Mouse (Mus musculus): Measurements from ENCODE around the gene Prepl. TPM values are rescaled to one million over a fixed set of nuclear protein-coding genes. Genes with fewer than 3 reads are reported as not detected.

Prepl gene
- polyA plus RNA-seq, 1 experiment from 2014 or later: 7.7 TPM

DNA sequence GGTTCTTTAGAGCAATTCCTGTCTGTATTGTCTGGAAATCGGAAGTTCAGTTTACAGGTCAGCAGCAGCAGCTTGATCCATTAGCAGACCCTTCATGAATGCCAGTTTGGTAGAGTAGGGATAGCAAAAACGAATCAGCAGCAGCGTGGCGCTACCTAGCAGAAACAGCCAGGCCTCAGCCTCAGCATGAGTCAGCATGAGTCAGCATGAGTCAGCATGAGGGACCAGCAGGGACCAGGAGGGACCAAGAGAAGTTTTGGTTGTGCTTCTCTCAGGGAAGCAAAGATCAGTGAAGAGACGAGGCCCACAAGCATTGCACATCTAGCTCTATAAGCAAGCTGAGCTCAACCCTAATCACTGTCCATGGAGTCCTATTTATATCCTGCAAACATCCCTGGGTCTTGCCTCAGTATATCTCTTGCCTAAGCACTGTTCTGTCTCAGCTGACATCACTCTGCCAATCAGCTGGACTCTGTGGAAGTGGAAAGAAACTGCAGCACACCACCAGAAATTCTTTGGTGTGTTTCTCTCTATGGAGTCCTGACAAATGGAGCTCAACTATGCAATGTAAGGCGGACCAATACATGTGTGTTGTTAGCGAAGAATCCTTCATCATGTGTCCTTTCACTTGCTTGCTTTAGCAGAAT is 8.8 kb upstream of the Prepl start:
- H3K4me3 ChIP-seq (ENCODE audit: low read depth, low read length): no peak overlapping the region

DNA sequence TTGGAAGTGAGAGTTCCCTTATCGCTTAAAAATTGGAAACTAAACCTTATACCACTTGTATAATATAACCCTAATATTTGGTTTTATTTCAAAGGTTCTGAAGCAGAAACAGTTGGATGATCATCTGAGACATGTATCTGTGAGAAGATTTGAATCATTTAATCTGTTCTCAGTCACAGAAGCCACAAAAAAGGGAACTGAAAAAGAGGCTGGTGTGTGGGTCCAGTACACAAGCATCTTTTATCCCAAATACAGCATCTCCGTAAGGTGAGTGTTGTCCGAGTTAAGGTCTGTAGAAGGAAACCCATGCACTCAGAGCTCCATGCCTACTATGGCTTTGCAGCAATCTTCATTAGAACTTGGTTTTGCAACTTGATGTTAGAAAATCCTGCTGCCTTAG is 6.4 kb upstream of the Prepl start:
- Histone ChIP-seq H3K4me1 (ENCODE audit: control insufficient read depth, low read depth, low read length) (peaks cover 3% of the 10 kb centered on the region), H3K9me3 (replicated peaks; ENCODE audit: control insufficient read depth, low read length) (no peaks in the 10 kb centered on the region; the same call in 1 of the 2 replicates), H3K4me3 (ENCODE audit: low read depth, low read length) (no peak overlapping the region), H3K27me3 (ENCODE audit: control insufficient read depth, insufficient read depth, low read depth, low read length) (no peaks in the 10 kb centered on the region), H3K9ac (ENCODE audit: low read depth, low read length) (no peak overlapping the region), H3K4me2 (ENCODE audit: low read depth, low read length) (no peak overlapping the region), H3K27ac (ENCODE audit: low read length) (no peak overlapping the region), H3K36me3 (ENCODE audit: control insufficient read depth, insufficient read depth) (0 out of 2 replicates have a peak, but pooled peaks cover 8% of the 10 kb centered on the region)
- WGBS (ENCODE audit: insufficient replicate concordance): 79% methylated on average over 3 of the region's 3 CpGs
- ATAC-seq (ENCODE audit: low read depth): no peak

More for the DNA sequence above, 8.8 kb upstream of the Prepl start:
- no peaks in the 10 kb centered on the region for H3K27me3 ChIP-seq (ENCODE audit: control insufficient read depth, insufficient read depth, low read depth, low read length)
- H3K9me3 ChIP-seq (replicated peaks; ENCODE audit: control insufficient read depth, low read length): no peaks in the 10 kb centered on the region; the same call in 1 of the 2 replicates
- H3K36me3 ChIP-seq (ENCODE audit: control insufficient read depth, insufficient read depth): 0 out of 2 replicates have a peak, but pooled peaks cover 8% of the 10 kb centered on the region
- no peak overlapping the region for H3K27ac ChIP-seq (ENCODE audit: low read length)
- WGBS (ENCODE audit: insufficient replicate concordance): 77% methylated on average over 7 of the region's 7 CpGs
- no peak overlapping the region for H3K4me2 ChIP-seq (ENCODE audit: low read depth, low read length)
- peak; percentile 65 for ATAC-seq (ENCODE audit: low read depth)
- no peak overlapping the region for H3K9ac ChIP-seq (ENCODE audit: low read depth, low read length)
- peaks cover 6% of the 10 kb centered on the region for H3K4me1 ChIP-seq (ENCODE audit: control insufficient read depth, low read depth, low read length)

DNA sequence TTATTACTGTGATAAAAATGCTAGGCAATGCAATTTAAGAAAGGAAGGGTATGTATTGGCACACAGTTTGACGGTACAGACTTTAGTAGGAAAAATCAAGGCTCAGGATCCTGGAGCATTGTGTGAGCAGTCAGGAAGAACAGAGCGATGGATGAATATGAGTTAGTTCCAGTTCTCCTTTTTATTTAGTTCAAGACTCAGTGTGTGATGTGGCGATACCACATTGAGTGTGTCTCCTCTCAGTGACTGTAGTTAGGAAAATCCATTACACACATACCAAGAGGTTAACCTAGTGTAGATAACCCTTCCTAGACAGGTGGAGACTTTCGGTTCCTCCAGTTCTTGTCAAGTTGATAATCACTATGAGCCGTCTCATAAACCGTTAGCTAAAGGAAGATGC is 1.7 kb upstream of the Prepl start:
- H3K27me3 ChIP-seq (ENCODE audit: control insufficient read depth, insufficient read depth, low read depth, low read length): no peaks in the 10 kb centered on the region
- no peak overlapping the region for H3K9ac ChIP-seq (ENCODE audit: low read depth, low read length)
- 82% methylated on average over 6 of the region's 6 CpGs for WGBS (ENCODE audit: insufficient replicate concordance)
- H3K36me3 ChIP-seq (ENCODE audit: control insufficient read depth, insufficient read depth): no peaks in the 10 kb centered on the region
- H3K4me1 ChIP-seq (ENCODE audit: control insufficient read depth, low read depth, low read length): peaks cover 11% of the 10 kb centered on the region
- ATAC-seq (ENCODE audit: low read depth): no peak
- H3K4me2 ChIP-seq (ENCODE audit: low read depth, low read length): no peak overlapping the region
- no peak overlapping the region for H3K4me3 ChIP-seq (ENCODE audit: low read depth, low read length)
- H3K27ac ChIP-seq (ENCODE audit: low read length): no peak overlapping the region
- no peaks in the 10 kb centered on the region for H3K9me3 ChIP-seq (replicated peaks; ENCODE audit: control insufficient read depth, low read length)

DNA sequence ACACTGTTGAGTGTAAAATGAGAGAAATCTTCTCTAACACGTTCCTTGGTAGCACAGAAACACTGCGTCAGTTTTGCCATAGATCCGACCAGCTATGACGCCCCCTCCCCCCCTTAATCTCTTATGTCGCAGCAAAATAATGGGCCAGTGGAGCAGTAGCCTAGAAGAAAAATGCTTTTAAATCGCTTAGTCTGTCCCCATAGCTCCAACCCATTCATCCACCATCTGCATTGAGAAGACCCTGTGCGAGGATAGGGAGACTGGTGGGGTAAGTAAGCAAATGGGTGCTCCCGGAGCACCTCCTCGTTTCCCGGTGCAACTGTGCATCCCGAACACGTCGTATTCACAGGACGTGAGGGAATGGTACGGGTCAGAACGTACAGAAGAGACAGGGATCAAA is 420 bp downstream of the Prepl start:
- Histone ChIP-seq H3K9me3 (replicated peaks; ENCODE audit: control insufficient read depth, low read length) (no peaks in the 10 kb centered on the region), H3K4me2 (ENCODE audit: low read depth, low read length) (peak overlapping the region; percentile 91), H3K9ac (ENCODE audit: low read depth, low read length) (peak overlapping the region; percentile 73), H3K4me1 (ENCODE audit: control insufficient read depth, low read depth, low read length) (peaks cover 11% of the 10 kb centered on the region), H3K27ac (ENCODE audit: low read length) (peak overlapping the region; percentile 64), H3K4me3 (ENCODE audit: low read depth, low read length) (peak overlapping the region; percentile 86), H3K36me3 (ENCODE audit: control insufficient read depth, insufficient read depth) (no peaks in the 10 kb centered on the region), H3K27me3 (ENCODE audit: control insufficient read depth, insufficient read depth, low read depth, low read length) (no peaks in the 10 kb centered on the region)
- no peak for ATAC-seq (ENCODE audit: low read depth)
- WGBS (ENCODE audit: insufficient replicate concordance): under 1% methylated on average over 16 of the region's 16 CpGs

DNA sequence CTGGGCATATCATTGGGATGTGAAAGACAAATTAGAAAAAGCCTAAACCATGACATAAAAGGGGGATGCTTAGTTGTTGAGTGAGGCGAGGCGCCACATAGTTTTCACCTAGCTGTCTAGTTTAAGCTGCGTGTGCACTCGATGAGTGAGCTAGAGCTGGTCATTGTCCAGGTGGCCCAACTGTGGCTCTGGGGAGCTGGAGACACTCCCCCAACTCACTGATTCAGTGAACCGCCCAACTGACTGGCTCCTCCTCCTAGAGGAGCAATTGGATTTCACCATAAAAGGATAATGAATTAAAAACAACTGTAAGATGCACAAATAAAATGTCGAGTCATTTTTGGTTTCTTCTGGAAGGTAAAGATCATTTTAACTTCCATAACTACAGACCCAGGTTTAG is 1.0 kb downstream of the Prepl start:
- Histone ChIP-seq H3K27me3 (ENCODE audit: control insufficient read depth, insufficient read depth, low read depth, low read length) (no peaks in the 10 kb centered on the region), H3K4me3 (ENCODE audit: low read depth, low read length) (peak overlapping the region; percentile 86), H3K9me3 (replicated peaks; ENCODE audit: control insufficient read depth, low read length) (no peaks in the 10 kb centered on the region), H3K4me2 (ENCODE audit: low read depth, low read length) (peak overlapping the region; percentile 91), H3K9ac (ENCODE audit: low read depth, low read length) (no peak overlapping the region; the same call in 1 of the 2 replicates), H3K4me1 (ENCODE audit: control insufficient read depth, low read depth, low read length) (peaks cover 11% of the 10 kb centered on the region), H3K36me3 (ENCODE audit: control insufficient read depth, insufficient read depth) (no peaks in the 10 kb centered on the region), H3K27ac (ENCODE audit: low read length) (no peak overlapping the region)
- no peak for ATAC-seq (ENCODE audit: low read depth)
- 55% methylated on average over 6 of the region's 6 CpGs for WGBS (ENCODE audit: insufficient replicate concordance)

DNA sequence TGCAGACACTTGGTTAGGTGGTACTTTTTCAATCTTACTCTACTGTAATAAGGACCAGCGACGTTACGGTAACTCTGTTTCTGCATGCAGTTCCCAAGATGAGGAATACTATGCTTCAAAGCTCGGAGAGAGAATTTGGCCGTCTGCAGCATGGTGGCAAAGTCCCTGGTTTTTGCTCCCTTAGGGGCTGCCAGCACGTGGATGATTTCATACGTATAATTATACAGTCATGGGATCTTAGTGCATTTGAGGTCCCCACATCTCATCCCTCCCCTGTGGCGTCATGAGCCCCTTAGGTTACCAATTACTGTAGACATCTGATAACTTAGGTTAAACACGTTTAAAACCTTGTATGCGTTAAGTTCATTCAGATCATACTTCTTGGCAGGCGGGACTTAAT is 1.6 kb downstream of the Prepl start:
- H3K4me3 ChIP-seq (ENCODE audit: low read depth, low read length): no peak overlapping the region
- H3K4me1 ChIP-seq (ENCODE audit: control insufficient read depth, low read depth, low read length): peaks cover 11% of the 10 kb centered on the region
- H3K36me3 ChIP-seq (ENCODE audit: control insufficient read depth, insufficient read depth): no peaks in the 10 kb centered on the region
- no peaks in the 10 kb centered on the region for H3K9me3 ChIP-seq (replicated peaks; ENCODE audit: control insufficient read depth, low read length)
- no peak overlapping the region for H3K4me2 ChIP-seq (ENCODE audit: low read depth, low read length)
- no peak for ATAC-seq (ENCODE audit: low read depth)
- H3K9ac ChIP-seq (ENCODE audit: low read depth, low read length): no peak overlapping the region
- WGBS (ENCODE audit: insufficient replicate concordance): 81% methylated on average over 11 of the region's 11 CpGs
- H3K27me3 ChIP-seq (ENCODE audit: control insufficient read depth, insufficient read depth, low read depth, low read length): no peaks in the 10 kb centered on the region
- no peak overlapping the region for H3K27ac ChIP-seq (ENCODE audit: low read length)

DNA sequence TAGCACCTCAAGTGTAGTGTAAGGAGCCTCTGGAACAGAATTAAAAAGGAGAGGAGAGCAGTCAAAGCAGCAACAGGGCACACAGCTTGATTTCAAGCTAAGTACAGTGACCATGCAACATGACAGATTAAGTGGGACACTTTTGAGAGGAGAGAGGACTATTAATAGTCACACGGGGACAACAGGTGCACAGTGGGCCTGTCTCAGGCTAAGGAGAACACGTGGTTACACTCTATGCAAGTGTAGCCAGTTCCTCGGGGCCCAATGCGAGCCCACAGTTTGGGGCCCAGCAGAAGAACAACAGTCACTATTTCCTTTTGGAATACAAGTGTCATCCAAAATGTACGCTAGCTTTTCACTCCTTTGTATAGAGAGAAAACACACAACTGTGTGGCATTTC is 2.5 kb downstream of the Prepl start:
- Histone ChIP-seq H3K4me3 (ENCODE audit: low read depth, low read length) (no peak overlapping the region), H3K27ac (ENCODE audit: low read length) (no peak overlapping the region), H3K9ac (ENCODE audit: low read depth, low read length) (no peak overlapping the region), H3K36me3 (ENCODE audit: control insufficient read depth, insufficient read depth) (no peaks in the 10 kb centered on the region), H3K4me2 (ENCODE audit: low read depth, low read length) (no peak overlapping the region), H3K4me1 (ENCODE audit: control insufficient read depth, low read depth, low read length) (peaks cover 11% of the 10 kb centered on the region), H3K9me3 (replicated peaks; ENCODE audit: control insufficient read depth, low read length) (no peaks in the 10 kb centered on the region), H3K27me3 (ENCODE audit: control insufficient read depth, insufficient read depth, low read depth, low read length) (no peaks in the 10 kb centered on the region)
- 71% methylated on average over 5 of the region's 5 CpGs for WGBS (ENCODE audit: insufficient replicate concordance)
- no peak for ATAC-seq (ENCODE audit: low read depth)

DNA sequence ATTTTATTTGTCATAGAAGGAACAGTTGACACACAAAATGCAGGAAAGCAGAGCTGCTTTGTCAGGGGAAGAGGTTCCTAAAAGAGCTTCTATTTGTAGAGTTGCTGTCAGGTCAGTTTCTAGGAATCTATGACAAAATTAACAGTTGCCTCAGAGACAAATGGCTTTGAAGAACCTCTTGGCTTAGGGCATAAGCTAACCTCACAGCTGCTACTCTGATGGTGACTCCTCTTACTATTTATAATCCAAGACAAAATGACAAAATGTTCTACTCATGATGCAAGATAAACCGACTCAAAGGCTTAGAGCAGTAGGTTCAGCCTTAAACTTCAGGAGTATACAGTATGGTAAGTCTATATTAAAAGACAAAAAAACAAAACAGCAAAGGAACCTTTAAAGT is 3.5 kb downstream of the Prepl start:
- no peaks in the 10 kb centered on the region for H3K9me3 ChIP-seq (replicated peaks; ENCODE audit: control insufficient read depth, low read length)
- no peak for ATAC-seq (ENCODE audit: low read depth)
- H3K9ac ChIP-seq (ENCODE audit: low read depth, low read length): no peak overlapping the region
- H3K27ac ChIP-seq (ENCODE audit: low read length): no peak overlapping the region
- H3K36me3 ChIP-seq (ENCODE audit: control insufficient read depth, insufficient read depth): no peaks in the 10 kb centered on the region
- no peak overlapping the region for H3K4me2 ChIP-seq (ENCODE audit: low read depth, low read length)
- peaks cover 11% of the 10 kb centered on the region for H3K4me1 ChIP-seq (ENCODE audit: control insufficient read depth, low read depth, low read length)
- no peaks in the 10 kb centered on the region for H3K27me3 ChIP-seq (ENCODE audit: control insufficient read depth, insufficient read depth, low read depth, low read length)
- 62% methylated on average over 1 of the region's 1 CpGs for WGBS (ENCODE audit: insufficient replicate concordance)
- no peak overlapping the region for H3K4me3 ChIP-seq (ENCODE audit: low read depth, low read length)

DNA sequence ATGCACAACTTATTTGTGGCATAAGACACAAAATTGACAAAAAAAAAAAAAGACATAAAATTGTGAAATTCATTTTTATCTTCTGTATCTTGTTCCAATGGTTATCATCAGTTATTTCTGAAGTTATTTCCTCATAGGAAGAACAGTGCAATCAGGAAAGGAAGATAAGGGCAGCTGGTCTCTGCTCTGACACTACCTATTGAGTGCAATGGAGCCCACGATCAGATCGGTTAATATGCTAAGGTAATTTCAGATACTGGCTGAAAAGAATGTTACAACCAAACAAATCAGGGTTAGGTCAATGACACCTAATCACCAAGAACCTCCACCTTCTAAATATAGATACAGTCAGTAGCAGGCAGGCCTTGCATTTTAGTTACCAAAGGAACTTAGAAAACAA is 4.7 kb downstream of the Prepl start:
- Histone ChIP-seq H3K4me2 (ENCODE audit: low read depth, low read length) (no peak overlapping the region), H3K27me3 (ENCODE audit: control insufficient read depth, insufficient read depth, low read depth, low read length) (no peaks in the 10 kb centered on the region), H3K36me3 (ENCODE audit: control insufficient read depth, insufficient read depth) (no peaks in the 10 kb centered on the region), H3K27ac (ENCODE audit: low read length) (no peak overlapping the region), H3K9ac (ENCODE audit: low read depth, low read length) (no peak overlapping the region), H3K4me1 (ENCODE audit: control insufficient read depth, low read depth, low read length) (peaks cover 8% of the 10 kb centered on the region), H3K9me3 (replicated peaks; ENCODE audit: control insufficient read depth, low read length) (no peaks in the 10 kb centered on the region), H3K4me3 (ENCODE audit: low read depth, low read length) (no peak overlapping the region)
- 31% methylated on average over 2 of the region's 2 CpGs for WGBS (ENCODE audit: insufficient replicate concordance)
- ATAC-seq (ENCODE audit: low read depth): no peak

Measured in liver, embryonic 16.5 days (tissue).